Comparison of ENCODE assay signal across 17 mouse cellular contexts in genomic region chr6:85825886-85826285, GRCm38 (mm10).
DNase-seq lines count a peak whose midpoint lies in the region.
"Had no signal": no experiment of that assay in that cellular context is flagged by ENCODE, and none has a peak within 500 bp of the region (broad histone marks: within the 10 kb centered on the region; RNA-seq: fewer than 3 reads in every experiment).

No protein-coding gene starts in this region.

- peak; percentile 37 for DNase-seq in heart, adult 11 months
- no peak for DNase-seq in heart, adult 9 months (ENCODE audit: low spot score in 2 of 2)
- DNase-seq in kidney, adult 9 months, result peak; percentile 85
- no peak for DNase-seq in kidney, postnatal 25 days
- DNase-seq in ES-CJ7 (ENCODE audit: low read depth, low spot score), result peak; percentile 1
- DNase-seq: adrenal gland, adult 2 months; adrenal gland, postnatal 10 days; adrenal gland, postnatal 25 days; B cell, adult 2 months; cerebellum, adult 11 months; cerebellum, adult 18-20 months; cerebellum, adult 8-10 months; cerebellum, adult 9-11 months; cerebellum, postnatal 14 days; cerebellum, postnatal 36 days; embryo, embryonic 11 days; forebrain, postnatal 0 days had no signal

Comparison
In these comparisons a context has a peak if more than half of its experiments do, and no peak if none do; other contexts are left out.
1. DNase-seq: peak in heart, adult 11 months (single experiment), kidney, adult 9 months (single experiment) and ES-CJ7 (single experiment); none in heart, adult 9 months (0 of 2) and kidney, postnatal 25 days (0 of 2).